Mouse (Mus musculus) mouse trophoblast stem cell (cell line): ENCODE results near the gene Foxl1.
"Not testable (repeated sequence)": the region's sequence is repeated elsewhere in the genome, so short reads cannot be mapped to it uniquely, and the experiment has no call there.

ENCODE experiments used
- in situ Hi-C, 2 experiments: fragments of 300-500 bp; cut with MseI, MboI; formaldehyde crosslinking; loops; 2 replicates in 1 of 2; 3 replicates in 1 of 2; pipeline ENCODE4 v1.15.1; 2025

Gene Foxl1

GRCm38 (mm10) chr8:121121704-121122103 lies 6.0 kb upstream of the Foxl1 start:
- in situ Hi-C loops = loop anchor here in 1 of 2 experiments (5.0 kb wide), 1 partner anchor 91 kb away; no protein-coding TSS in a partner anchor

GRCm38 (mm10) chr8:121122368-121122767 lies 5.4 kb upstream of the Foxl1 start:
- in situ Hi-C loops = loop anchor here in 1 of 2 experiments (5.0 kb wide), 1 partner anchor 90 kb away; no protein-coding TSS in a partner anchor

GRCm38 (mm10) chr8:121123113-121123512 lies 4.6 kb upstream of the Foxl1 start:
- in situ Hi-C loops = loop anchor here in 1 of 2 experiments (5.0 kb wide), 1 partner anchor 89 kb away; no protein-coding TSS in a partner anchor

GRCm38 (mm10) chr8:121124547-121125239 lies 3.0 kb upstream of the Foxl1 start:
- in situ Hi-C loops = loop anchor here in 1 of 2 experiments (5.0 kb wide), 1 partner anchor 88 kb away; no protein-coding TSS in a partner anchor

GRCm38 (mm10) chr8:121125311-121125876 lies 2.3 kb upstream of the Foxl1 start:
- in situ Hi-C loops = no loop called here

- in situ Hi-C loops = no loop called here
Measured at GRCm38 (mm10) chr8:121126191-121126590, 1.5 kb upstream of the Foxl1 start.

GRCm38 (mm10) chr8:121126694-121127093 lies 1.0 kb upstream of the Foxl1 start:
- in situ Hi-C loops = no loop called here

- in situ Hi-C loops = no loop called here
Measured at GRCm38 (mm10) chr8:121127291-121127701, 444 bp upstream of the Foxl1 start.

GRCm38 (mm10) chr8:121128531-121129264 lies 958 bp downstream of the Foxl1 start:
- in situ Hi-C loops = no loop called here

GRCm38 (mm10) chr8:121129265-121129940 lies 1.7 kb downstream of the Foxl1 start:
- in situ Hi-C loops = no loop called here

- in situ Hi-C loops = no loop called here
Measured at GRCm38 (mm10) chr8:121130522-121130921, 2.8 kb downstream of the Foxl1 start.

GRCm38 (mm10) chr8:121132961-121133513 lies 5.3 kb downstream of the Foxl1 start:
- in situ Hi-C loops = no loop called here

- in situ Hi-C loops = no loop called here
Measured at GRCm38 (mm10) chr8:121134102-121134501, 6.4 kb downstream of the Foxl1 start.

GRCm38 (mm10) chr8:121134512-121134911 lies 6.8 kb downstream of the Foxl1 start:
- in situ Hi-C loops = no loop called here

GRCm38 (mm10) chr8:121136856-121137255 lies 9.1 kb downstream of the Foxl1 start:
- in situ Hi-C loops = no loop called here

GRCm38 (mm10) chr8:121145457-121146134 lies 17.9 kb downstream of the Foxl1 start:
- in situ Hi-C loops = not testable (repeated sequence)

- in situ Hi-C loops = no loop called here
Measured at GRCm38 (mm10) chr8:121148573-121149083, 20.9 kb downstream of the Foxl1 start.

GRCm38 (mm10) chr8:121152394-121152793 lies 24.7 kb downstream of the Foxl1 start:
- in situ Hi-C loops = no loop called here

GRCm38 (mm10) chr8:121156990-121157491 lies 29.3 kb downstream of the Foxl1 start:
- in situ Hi-C loops = no loop called here

- in situ Hi-C loops = no loop called here
Measured at GRCm38 (mm10) chr8:121158812-121159211, 31.1 kb downstream of the Foxl1 start.
